Mouse (Mus musculus): ENCODE data around the gene Cyb5rl. TPM values are rescaled to one million over a fixed set of nuclear protein-coding genes. Genes with fewer than 3 reads are reported as not detected.
A peak's percentile ranks its signal among the peaks of the same experiment; 100 is the strongest.
"Not testable (repeated sequence)": the region's sequence is repeated elsewhere in the genome, so short reads cannot be mapped to it uniquely, and the experiment has no call there.

Gene Cyb5rl
- polyA plus RNA-seq, 1 experiment from 2014 or later, result 3.7 TPM

GRCm38 (mm10) chr4:107096043-107096442 lies 29.3 kb downstream of the Cyb5rl start:
- no peaks in the 10 kb centered on the region for H3K36me3 ChIP-seq (replicated peaks)
- H3K4me2 ChIP-seq, result no peak overlapping the region
- no peak overlapping the region for H3K4me3 ChIP-seq
- ATAC-seq (replicated peaks), result no peak
- no peaks in the 10 kb centered on the region for H3K9me3 ChIP-seq
- no peak overlapping the region for H3K27ac ChIP-seq
- H3K4me1 ChIP-seq, result peaks cover 21% of the 10 kb centered on the region
- 17% methylated on average over 6 of the region's 6 CpGs for WGBS
- H3K27me3 ChIP-seq (replicated peaks), result no peaks in the 10 kb centered on the region
- no peak overlapping the region for H3K9ac ChIP-seq

DNA sequence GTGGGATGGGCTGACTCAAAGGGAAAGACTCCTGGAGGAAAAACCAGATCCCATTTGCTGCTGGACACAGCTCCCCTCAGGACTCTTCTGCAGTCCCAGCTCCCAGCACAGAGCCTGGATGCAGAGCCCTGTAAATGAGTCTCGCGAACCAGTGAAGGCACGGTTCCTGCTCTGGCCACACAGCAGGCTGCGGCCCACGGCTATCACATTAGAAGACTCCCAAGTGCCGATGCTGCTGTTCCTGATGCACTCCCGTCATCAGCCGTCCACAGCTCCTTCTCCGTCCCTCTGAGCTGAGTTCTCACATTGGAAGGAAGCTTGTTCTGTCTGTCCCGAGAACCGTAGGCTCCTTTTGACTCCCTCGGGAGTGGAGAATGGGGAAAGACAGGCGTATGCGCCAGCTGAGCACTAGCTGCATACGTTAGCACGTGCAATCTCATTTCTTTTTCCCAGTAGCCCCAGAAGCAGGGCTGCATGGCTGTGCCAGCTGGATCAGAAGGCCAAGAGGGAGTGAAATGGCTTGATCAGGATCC lies 30.1 kb downstream of the Cyb5rl start, which contains the start of gene Cdcp2:
Cdcp2 (plus strand) TSS at position 51 of the 533 bp plus-strand sequence.
- 43% methylated on average over 16 of the region's 16 CpGs for WGBS
- Histone ChIP-seq H3K4me3 (no peak within 1 kb of the TSS), H3K36me3 (replicated peaks) (no peaks in the 10 kb centered on the region), H3K4me2 (no peak within 1 kb of the TSS), H3K27me3 (replicated peaks) (no peaks in the 10 kb centered on the region), H3K9ac (no peak within 1 kb of the TSS), H3K9me3 (no peaks in the 10 kb centered on the region), H3K27ac (no peak within 1 kb of the TSS), H3K4me1 (peaks cover 21% of the 10 kb centered on the region)
- no peak for ATAC-seq (replicated peaks)

- Histone ChIP-seq H3K4me2 (no peak overlapping the region), H3K4me3 (no peak overlapping the region), H3K9me3 (no peaks in the 10 kb centered on the region), H3K4me1 (peaks cover 21% of the 10 kb centered on the region), H3K27me3 (replicated peaks) (no peaks in the 10 kb centered on the region), H3K9ac (no peak overlapping the region), H3K27ac (no peak overlapping the region), H3K36me3 (replicated peaks) (no peaks in the 10 kb centered on the region)
- ATAC-seq (replicated peaks), result no peak
- 72% methylated on average over 15 of the region's 15 CpGs for WGBS
Observed at GRCm38 (mm10) chr4:107097871-107098270, 31.1 kb downstream of the Cyb5rl start.

DNA sequence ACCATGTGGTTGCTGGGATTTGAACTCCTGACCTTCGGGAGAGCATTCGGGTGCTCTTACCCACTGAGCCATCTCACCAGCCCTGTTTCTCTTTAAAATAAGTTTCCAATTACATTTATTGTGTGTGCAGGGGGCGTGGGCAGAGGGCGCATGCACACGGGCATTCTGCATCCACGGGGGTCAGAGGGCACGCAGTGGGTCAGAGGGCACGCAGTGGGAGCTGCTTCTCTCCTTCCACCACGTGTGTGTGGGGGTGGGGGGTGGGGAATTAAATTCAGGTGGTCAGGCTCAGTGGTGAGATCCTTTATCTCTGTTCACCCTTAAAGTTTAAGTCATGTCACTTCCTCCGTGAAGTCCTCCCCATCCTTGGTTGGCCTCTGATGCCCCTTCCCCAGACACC lies 31.6 kb downstream of the Cyb5rl start:
- H3K4me2 ChIP-seq, result no peak overlapping the region
- no peak for ATAC-seq (replicated peaks)
- H3K9me3 ChIP-seq, result no peaks in the 10 kb centered on the region
- H3K36me3 ChIP-seq (replicated peaks), result no peaks in the 10 kb centered on the region
- peaks cover 21% of the 10 kb centered on the region for H3K4me1 ChIP-seq
- H3K4me3 ChIP-seq, result no peak overlapping the region
- H3K9ac ChIP-seq, result no peak overlapping the region
- H3K27ac ChIP-seq, result no peak overlapping the region
- 73% methylated on average over 10 of the region's 10 CpGs for WGBS
- H3K27me3 ChIP-seq (replicated peaks), result no peaks in the 10 kb centered on the region

GRCm38 (mm10) chr4:107098791-107099525 lies 32.2 kb downstream of the Cyb5rl start:
- Histone ChIP-seq H3K27me3 (replicated peaks) (no peaks in the 10 kb centered on the region), H3K4me2 (no peak overlapping the region), H3K27ac (no peak overlapping the region), H3K4me1 (peaks cover 21% of the 10 kb centered on the region), H3K4me3 (no peak overlapping the region), H3K9ac (no peak overlapping the region), H3K9me3 (no peaks in the 10 kb centered on the region), H3K36me3 (replicated peaks) (no peaks in the 10 kb centered on the region)
- no peak for ATAC-seq (replicated peaks)
- WGBS, result 80% methylated on average over 17 of the region's 17 CpGs

DNA sequence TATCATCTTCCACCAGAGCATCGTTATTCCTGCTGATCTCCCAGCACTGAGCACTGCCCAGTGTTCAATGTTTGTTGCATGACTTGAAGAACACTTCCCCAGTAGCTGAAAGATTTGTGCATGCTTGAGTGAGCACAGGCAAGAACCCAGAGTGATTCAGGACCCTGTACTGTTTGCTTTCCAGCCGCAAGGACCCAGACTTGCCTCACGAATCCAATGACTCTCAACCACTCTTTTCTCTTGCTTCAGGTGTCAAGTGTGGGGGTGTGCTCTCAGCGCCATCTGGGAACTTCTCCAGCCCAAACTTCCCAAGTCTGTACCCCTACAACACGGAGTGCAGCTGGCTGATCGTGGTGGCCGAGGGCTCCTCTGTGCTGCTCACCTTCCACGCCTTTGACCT lies 35.4 kb downstream of the Cyb5rl start:
- no peaks in the 10 kb centered on the region for H3K36me3 ChIP-seq (replicated peaks)
- WGBS, result 84% methylated on average over 8 of the region's 8 CpGs
- no peaks in the 10 kb centered on the region for H3K27me3 ChIP-seq (replicated peaks)

GRCm38 (mm10) chr4:107106777-107107176 lies 40.0 kb downstream of the Cyb5rl start:
- H3K36me3 ChIP-seq (replicated peaks), result no peaks in the 10 kb centered on the region
- ATAC-seq (replicated peaks), result no peak
- no peak overlapping the region for H3K9ac ChIP-seq
- peaks cover 5% of the 10 kb centered on the region; the same call in 1 of the 2 replicates for H3K4me1 ChIP-seq
- no peak overlapping the region for H3K4me3 ChIP-seq
- H3K27me3 ChIP-seq (replicated peaks), result no peaks in the 10 kb centered on the region
- H3K9me3 ChIP-seq, result no peaks in the 10 kb centered on the region
- no peak overlapping the region for H3K27ac ChIP-seq
- no peak overlapping the region for H3K4me2 ChIP-seq
- WGBS, result 94% methylated on average over 16 of the region's 16 CpGs

More for the DNA sequence above, 35.4 kb downstream of the Cyb5rl start:
- Histone ChIP-seq H3K4me2 (no peak overlapping the region), H3K4me3 (no peak overlapping the region), H3K27ac (no peak overlapping the region), H3K4me1 (peaks cover 8% of the 10 kb centered on the region), H3K9ac (no peak overlapping the region), H3K9me3 (no peaks in the 10 kb centered on the region)
- no peak for ATAC-seq (replicated peaks)

- 45% methylated on average over 13 of the region's 13 CpGs for WGBS
- no peaks in the 10 kb centered on the region for H3K27me3 ChIP-seq (replicated peaks)
- H3K4me3 ChIP-seq, result no peak overlapping the region
- no peak overlapping the region for H3K9ac ChIP-seq
- no peaks in the 10 kb centered on the region for H3K36me3 ChIP-seq (replicated peaks)
- no peak overlapping the region for H3K4me2 ChIP-seq
- no peak overlapping the region for H3K27ac ChIP-seq
- H3K9me3 ChIP-seq, result no peaks in the 10 kb centered on the region
- H3K4me1 ChIP-seq, result peaks cover 5% of the 10 kb centered on the region; the same call in 1 of the 2 replicates
- peak; percentile 30; the same call in 1 of the 2 replicates for ATAC-seq (replicated peaks)
Observed at GRCm38 (mm10) chr4:107108291-107108731, 41.5 kb downstream of the Cyb5rl start.

DNA sequence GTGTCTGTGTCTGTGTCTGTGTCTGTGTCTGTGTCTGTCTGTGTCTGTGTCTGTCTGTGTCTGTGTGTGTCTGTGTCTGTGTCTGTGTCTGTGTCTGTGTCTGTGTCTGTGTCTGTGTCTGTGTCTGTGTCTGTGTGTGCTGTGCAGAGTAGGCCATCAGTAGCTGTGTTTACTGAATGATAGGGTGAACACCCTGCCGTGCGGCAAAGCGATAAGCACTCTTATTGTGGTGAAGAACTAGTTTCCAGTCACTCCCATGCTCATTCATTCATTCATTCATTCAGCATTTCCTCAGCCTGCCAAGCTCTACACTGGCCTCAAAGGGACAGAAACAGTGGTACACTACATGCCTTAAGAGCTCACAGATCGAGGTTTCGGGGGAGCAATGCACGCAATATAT lies 42.4 kb downstream of the Cyb5rl start:
- not testable (repeated sequence) for H3K27ac ChIP-seq; H3K4me1 ChIP-seq; ATAC-seq (replicated peaks); H3K9ac ChIP-seq; H3K36me3 ChIP-seq (replicated peaks); H3K4me3 ChIP-seq; H3K9me3 ChIP-seq; H3K27me3 ChIP-seq (replicated peaks); H3K4me2 ChIP-seq
- WGBS, result 93% methylated on average over 6 of the region's 6 CpGs

- no peaks in the 10 kb centered on the region for H3K36me3 ChIP-seq (replicated peaks)
- WGBS, result 59% methylated on average over 8 of the region's 8 CpGs
- no peak overlapping the region for H3K27ac ChIP-seq
- H3K27me3 ChIP-seq (replicated peaks), result no peaks in the 10 kb centered on the region
- no peak overlapping the region for H3K4me2 ChIP-seq
- no peaks in the 10 kb centered on the region for H3K4me1 ChIP-seq
- H3K4me3 ChIP-seq, result no peak overlapping the region
- no peaks in the 10 kb centered on the region for H3K9me3 ChIP-seq
- no peak overlapping the region for H3K9ac ChIP-seq
- no peak for ATAC-seq (replicated peaks)
Observed at GRCm38 (mm10) chr4:107114278-107114677, 47.5 kb downstream of the Cyb5rl start.

DNA sequence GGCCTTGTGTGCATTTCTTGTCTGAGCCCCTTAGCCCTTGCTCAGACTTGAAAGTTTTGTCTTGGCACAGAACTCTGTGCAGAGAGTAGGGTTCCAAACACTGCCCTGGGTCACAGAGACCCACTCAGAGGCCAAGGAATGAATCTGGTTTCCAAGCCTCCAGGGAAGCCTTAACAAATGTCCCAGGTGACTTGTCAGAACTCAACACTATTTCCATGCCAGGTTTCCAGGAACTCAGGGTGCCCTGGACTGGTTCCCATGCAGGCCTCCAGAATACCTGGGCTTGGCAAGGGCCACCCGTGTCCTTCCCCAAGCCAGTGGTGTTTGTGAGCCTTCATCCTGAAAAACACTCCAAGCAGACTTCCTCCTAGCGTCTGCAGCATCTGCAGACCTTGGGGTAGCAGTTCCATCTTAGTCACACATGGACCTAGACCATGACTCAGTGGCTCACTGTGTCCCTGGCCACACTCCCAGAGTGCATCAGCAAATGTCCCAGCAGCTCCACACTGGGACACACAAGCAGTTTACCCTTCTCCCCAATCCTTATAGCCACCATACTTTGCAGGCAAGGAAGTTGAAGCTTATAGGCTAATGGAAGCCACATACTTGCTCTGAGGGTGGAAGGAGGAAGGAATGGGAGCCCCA lies 51.1 kb downstream of the Cyb5rl start:
- H3K4me2 ChIP-seq, result no peak overlapping the region
- no peaks in the 10 kb centered on the region for H3K36me3 ChIP-seq (replicated peaks)
- H3K27ac ChIP-seq, result no peak overlapping the region
- no peak for ATAC-seq (replicated peaks)
- H3K9ac ChIP-seq, result no peak overlapping the region
- H3K27me3 ChIP-seq (replicated peaks), result no peaks in the 10 kb centered on the region
- H3K4me1 ChIP-seq, result peaks cover 8% of the 10 kb centered on the region; the same call in 1 of the 2 replicates
- WGBS, result 87% methylated on average over 2 of the region's 2 CpGs
- H3K9me3 ChIP-seq, result no peaks in the 10 kb centered on the region
- H3K4me3 ChIP-seq, result no peak overlapping the region

DNA sequence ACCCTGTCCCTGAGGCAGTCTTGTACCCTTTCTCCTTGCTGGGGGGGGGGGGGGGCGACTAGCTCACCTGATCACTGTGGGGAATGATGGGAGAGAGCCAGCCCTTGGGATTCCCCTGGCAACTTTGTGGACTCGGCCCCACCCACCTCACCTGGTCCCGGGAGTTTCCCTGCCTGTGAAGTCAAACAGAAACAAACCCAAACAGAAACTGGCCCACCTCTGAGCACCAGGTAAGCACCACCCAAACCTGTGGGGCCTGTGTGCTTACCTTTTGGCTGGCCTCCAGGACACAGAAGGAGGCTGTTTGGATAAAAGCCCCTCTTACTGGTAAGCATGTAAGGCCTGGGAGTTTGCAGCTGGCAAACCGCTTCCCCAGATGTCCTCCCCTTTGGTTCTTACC lies 52.3 kb downstream of the Cyb5rl start:
- WGBS, result 61% methylated on average over 4 of the region's 4 CpGs
- ATAC-seq (replicated peaks), result no peak
- H3K9ac ChIP-seq, result no peak overlapping the region
- H3K4me1 ChIP-seq, result peaks cover 8% of the 10 kb centered on the region; the same call in 1 of the 2 replicates
- no peaks in the 10 kb centered on the region for H3K27me3 ChIP-seq (replicated peaks)
- no peaks in the 10 kb centered on the region for H3K36me3 ChIP-seq (replicated peaks)
- H3K9me3 ChIP-seq, result no peaks in the 10 kb centered on the region
- H3K27ac ChIP-seq, result no peak overlapping the region
- H3K4me2 ChIP-seq, result no peak overlapping the region
- H3K4me3 ChIP-seq, result no peak overlapping the region

Data from midbrain, embryonic 15.5 days (tissue).